Mouse (Mus musculus): ENCODE data around the gene Crxos.
"Not testable (repeated sequence)": the region's sequence is repeated elsewhere in the genome, so short reads cannot be mapped to it uniquely, and the experiment has no call there.

The Crxos gene

GRCm38 (mm10) chr7:15882317-15882716 is at the start of gene Crxos:
Gene Crxos, plus strand, starts transcription at chr7:15882617.
- no peak for DNase-seq (ENCODE audit: low read depth, low spot score)

- no peak for DNase-seq (ENCODE audit: low read depth, low spot score)
Measured at GRCm38 (mm10) chr7:15839578-15839977, 42.8 kb upstream of the Crxos start, which contains the start of gene Obox6. Gene Obox6, minus strand, starts transcription at chr7:15839678.

GRCm38 (mm10) chr7:15859657-15860056 is 22.8 kb upstream of the Crxos start:
- DNase-seq (ENCODE audit: low read depth, low spot score), result no peak

GRCm38 (mm10) chr7:15864104-15864503 is 18.3 kb upstream of the Crxos start:
- no peak for DNase-seq (ENCODE audit: low read depth, low spot score)

GRCm38 (mm10) chr7:15879756-15880155 is 2.7 kb upstream of the Crxos start, which contains the start of gene Crx:
Gene Crx, minus strand, starts transcription at chr7:15879968.
- DNase-seq (ENCODE audit: low read depth, low spot score), result no peak

- DNase-seq (ENCODE audit: low read depth, low spot score), result no peak
Measured at GRCm38 (mm10) chr7:15881388-15881787, 1.0 kb upstream of the Crxos start.

GRCm38 (mm10) chr7:15881831-15882230 is 586 bp upstream of the Crxos start:
- DNase-seq (ENCODE audit: low read depth, low spot score), result no peak

GRCm38 (mm10) chr7:15884127-15884526 is 1.7 kb downstream of the Crxos start:
- no peak for DNase-seq (ENCODE audit: low read depth, low spot score)

GRCm38 (mm10) chr7:15894251-15894650 is 11.8 kb downstream of the Crxos start:
- DNase-seq (ENCODE audit: low read depth, low spot score), result no peak

- no peak for DNase-seq (ENCODE audit: low read depth, low spot score)
Measured at GRCm38 (mm10) chr7:15901366-15902048, 19.1 kb downstream of the Crxos start.

GRCm38 (mm10) chr7:15905861-15906260 is 23.4 kb downstream of the Crxos start:
- DNase-seq (ENCODE audit: low read depth, low spot score), result no peak

GRCm38 (mm10) chr7:15906602-15907001 is 24.2 kb downstream of the Crxos start:
- no peak for DNase-seq (ENCODE audit: low read depth, low spot score)

- DNase-seq (ENCODE audit: low read depth, low spot score), result no peak
Measured at GRCm38 (mm10) chr7:15907971-15908590, 25.7 kb downstream of the Crxos start.

GRCm38 (mm10) chr7:15910521-15910920 is 28.1 kb downstream of the Crxos start:
- no peak for DNase-seq (ENCODE audit: low read depth, low spot score)

- DNase-seq (ENCODE audit: low read depth, low spot score), result peak; percentile 41
Measured at GRCm38 (mm10) chr7:15912183-15912582, 29.8 kb downstream of the Crxos start.

- DNase-seq (ENCODE audit: low read depth, low spot score), result no peak
Measured at GRCm38 (mm10) chr7:15914252-15914651, 31.8 kb downstream of the Crxos start.

- DNase-seq (ENCODE audit: low read depth, low spot score), result no peak
Measured at GRCm38 (mm10) chr7:15914751-15915150, 32.3 kb downstream of the Crxos start.

GRCm38 (mm10) chr7:15915695-15916094 is 33.3 kb downstream of the Crxos start:
- not testable (repeated sequence) for DNase-seq (ENCODE audit: low read depth, low spot score)

GRCm38 (mm10) chr7:15916134-15916723 is 33.8 kb downstream of the Crxos start:
- no peak for DNase-seq (ENCODE audit: low read depth, low spot score)

GRCm38 (mm10) chr7:15916996-15917395 is 34.6 kb downstream of the Crxos start:
- DNase-seq (ENCODE audit: low read depth, low spot score), result no peak

GRCm38 (mm10) chr7:15918371-15918770 is 36.0 kb downstream of the Crxos start:
- no peak for DNase-seq (ENCODE audit: low read depth, low spot score)

- no peak for DNase-seq (ENCODE audit: low read depth, low spot score)
Measured at GRCm38 (mm10) chr7:15919947-15920346, 37.5 kb downstream of the Crxos start.

Measured in telencephalon, adult 2 months (tissue).